Mouse (Mus musculus) gastrocnemius, postnatal 36 days (tissue): ENCODE results near the gene Kctd6. TPM values are rescaled to one million over a fixed set of nuclear protein-coding genes. Genes with fewer than 3 reads are reported as not detected.
A peak's percentile ranks its signal among the peaks of the same experiment; 100 is the strongest.
"Not testable (repeated sequence)": the region's sequence is repeated elsewhere in the genome, so short reads cannot be mapped to it uniquely, and the experiment has no call there.

Experiments
- DNase-seq, 2 experiments: peaks; one replicate each; pipeline ENCODE4 v3.0.0; 2022
- intact Hi-C: fragments of 180-260 bp; cut with DNase I; formaldehyde crosslinking; loops from one replicate; pipeline ENCODE4 v1.15.1; 2025
- total RNA-seq, 2 experiments: library from RNA; stranded (reverse); gene quantifications; 2 replicates each; pipeline ENCODE4 v1.2.3; 2021

Kctd6 gene
- total RNA-seq, 2 experiments from 2014 or later: 5.7 to 7.7 TPM

GRCm38 (mm10) chr14:8244211-8244611 is 30.3 kb downstream of the Kctd6 start:
- intact Hi-C loops: no loop called here
- DNase-seq: no peak

GRCm38 (mm10) chr14:8246878-8247277 is 32.9 kb downstream of the Kctd6 start:
- intact Hi-C loops: no loop called here
- DNase-seq: no peak

- DNase-seq: no peak
- intact Hi-C loops: no loop called here
These were observed 35.3 kb downstream of the Kctd6 start for GRCm38 (mm10) chr14:8249206-8249605.

- intact Hi-C loops: no loop called here
- DNase-seq: no peak
These were observed 36.4 kb downstream of the Kctd6 start for GRCm38 (mm10) chr14:8250141-8250871.

- no peak for DNase-seq
- intact Hi-C loops: no loop called here
These were observed 37.5 kb downstream of the Kctd6 start for GRCm38 (mm10) chr14:8251330-8251885.

- intact Hi-C loops: no loop called here
- DNase-seq: peak in 1 of 2 experiments; percentile 29
These were observed 41.3 kb downstream of the Kctd6 start for GRCm38 (mm10) chr14:8255076-8255729.

- intact Hi-C loops: no loop called here
- no peak for DNase-seq
These were observed 42.1 kb downstream of the Kctd6 start for GRCm38 (mm10) chr14:8256072-8256471.

- DNase-seq: no peak
- intact Hi-C loops: no loop called here
These were observed 42.9 kb downstream of the Kctd6 start for GRCm38 (mm10) chr14:8256881-8257280.

- intact Hi-C loops: no loop called here
- DNase-seq: no peak
These were observed 43.8 kb downstream of the Kctd6 start for GRCm38 (mm10) chr14:8257521-8258334.

- intact Hi-C loops: no loop called here
- DNase-seq: no peak
These were observed 44.3 kb downstream of the Kctd6 start for GRCm38 (mm10) chr14:8258335-8258627.

- no peak for DNase-seq
- intact Hi-C loops: no loop called here
These were observed 44.8 kb downstream of the Kctd6 start for GRCm38 (mm10) chr14:8258752-8259151.

- intact Hi-C loops: no loop called here
- no peak for DNase-seq
These were observed 45.2 kb downstream of the Kctd6 start, which contains the start of gene Acox2 for GRCm38 (mm10) chr14:8259166-8259565. Acox2 (minus strand) TSS chr14:8259353.

- intact Hi-C loops: no loop called here
- no peak for DNase-seq
These were observed 46.3 kb downstream of the Kctd6 start for GRCm38 (mm10) chr14:8260214-8260613.

GRCm38 (mm10) chr14:8262242-8262641 is 48.3 kb downstream of the Kctd6 start:
- no peak for DNase-seq
- intact Hi-C loops: no loop called here

GRCm38 (mm10) chr14:8264378-8264777 is 50.4 kb downstream of the Kctd6 start:
- no peak for DNase-seq
- intact Hi-C loops: no loop called here

- intact Hi-C loops, DNase-seq: not testable (repeated sequence)
These were observed 57.3 kb downstream of the Kctd6 start for GRCm38 (mm10) chr14:8271281-8271680.

Other genes starting within 250 kb of the Kctd6 start
- gene Dnase1l3, start 219.6 kb upstream of the Kctd6 start, total RNA-seq: not detected
- gene Abhd6, start 211.2 kb upstream of the Kctd6 start, total RNA-seq: 1 to 10 TPM; 5.3 to 6.0 TPM
- gene Rpp14, start 133.8 kb upstream of the Kctd6 start, total RNA-seq: 10 to 100 TPM; 24.5 to 28.4 TPM
- 10 to 100 TPM; 10.7 to 12.2 TPM for gene Pxk, start 115.9 kb upstream of the Kctd6 start, total RNA-seq
- gene Pdhb, start 41.1 kb upstream of the Kctd6 start, total RNA-seq: 100 to 1,000 TPM; 307 to 316 TPM
- gene Acox2, start 45.2 kb downstream of the Kctd6 start, total RNA-seq: under 1 TPM in 1 of 2 experiments, not detected in 1; 0.37 TPM
- gene Fam107a, start 103.9 kb downstream of the Kctd6 start, total RNA-seq: 1 to 10 TPM; 2.7 to 6.1 TPM
- not detected for gene Oit1, start 164.6 kb downstream of the Kctd6 start, total RNA-seq